Mouse (Mus musculus): ENCODE measurements around the gene Rbmx.

Rbmx gene

DNA sequence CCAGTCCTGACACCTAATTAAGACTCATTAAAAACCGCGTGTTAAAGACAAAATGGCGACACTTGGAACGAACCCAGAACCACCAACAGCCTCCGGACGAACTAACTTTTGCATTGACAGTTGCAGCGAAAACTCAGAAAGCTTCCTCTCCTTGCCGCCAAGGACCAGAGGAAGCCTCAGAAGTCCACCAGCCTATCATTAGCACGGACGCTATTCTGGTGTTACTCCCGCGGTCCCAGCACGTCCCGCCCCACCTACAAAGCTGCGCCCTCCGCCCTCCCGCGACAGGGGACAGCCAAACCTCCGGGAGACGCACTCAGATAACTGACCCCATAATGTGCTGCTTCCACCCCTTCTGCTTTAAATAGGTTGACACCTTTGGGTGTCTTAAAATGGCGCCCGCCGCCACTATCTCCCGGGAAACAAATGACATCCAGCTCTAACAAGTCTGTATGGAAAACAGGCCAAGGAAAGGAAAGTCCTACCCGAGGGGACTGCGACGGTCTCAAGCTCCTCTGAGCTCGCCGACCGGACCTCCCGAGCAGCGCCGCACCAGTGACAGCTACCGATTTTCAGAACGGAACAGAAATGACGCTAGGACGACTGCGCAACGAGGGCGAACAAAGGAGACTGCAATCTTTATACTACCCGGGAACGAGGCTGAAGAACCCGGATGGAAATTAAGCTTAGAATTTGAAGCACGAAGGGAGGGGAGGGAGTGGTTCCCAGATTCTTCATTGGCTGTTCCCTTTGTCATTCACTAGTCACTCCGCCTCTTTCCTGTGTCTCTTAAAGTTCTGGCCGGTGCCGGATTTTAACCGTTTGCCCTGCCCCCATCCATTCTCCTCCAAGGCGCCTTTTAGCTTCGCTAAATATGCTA, at the start of gene Rbmx:
Gene Rbmx (minus strand): TSS at position 670 of the 880 bp plus-strand sequence.
- peak; percentile 82 for DNase-seq (ENCODE audit: extremely low spot score)

DNA sequence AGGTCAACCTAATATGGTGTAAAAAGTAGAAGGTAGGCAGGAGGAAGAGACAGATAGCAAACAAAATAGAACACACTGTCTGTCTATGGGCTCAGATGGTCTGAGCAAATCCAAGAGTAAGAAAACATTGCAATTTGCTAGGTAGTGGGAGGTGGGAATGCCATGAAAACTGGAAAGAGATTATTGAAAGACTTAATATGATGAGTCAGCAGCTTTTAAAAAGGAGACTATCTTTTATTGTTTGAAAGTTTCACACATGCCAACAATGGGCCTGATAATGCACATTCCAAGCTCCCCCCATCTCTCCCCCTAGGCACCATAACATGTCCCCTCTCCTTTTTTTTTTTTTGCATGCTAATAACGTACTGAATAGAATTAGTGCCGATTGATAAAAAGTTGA, 41.1 kb upstream of the Rbmx start:
- DNase-seq (ENCODE audit: extremely low spot score), result no peak

DNA sequence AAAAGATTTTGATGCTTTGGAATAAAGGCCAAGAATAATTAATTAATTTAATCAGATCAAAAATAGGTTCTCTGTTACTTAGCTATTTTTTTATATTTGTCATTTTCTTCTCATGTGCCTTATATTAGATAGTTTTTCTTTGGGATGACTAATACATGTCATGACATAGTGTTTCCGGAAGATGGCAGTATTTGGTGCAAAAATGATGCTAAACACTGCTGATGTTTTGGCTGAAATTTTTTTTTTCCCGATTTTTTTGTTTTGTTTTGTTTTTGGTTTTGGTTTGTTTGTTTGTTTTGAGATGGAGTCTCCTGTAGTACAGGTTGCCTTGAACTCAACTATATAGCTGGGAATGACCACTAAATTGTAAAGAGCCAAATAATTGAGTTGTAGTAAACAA, 38.8 kb upstream of the Rbmx start:
- DNase-seq (ENCODE audit: extremely low spot score), result no peak

- DNase-seq (ENCODE audit: extremely low spot score), result no peak
Observed at GRCm38 (mm10) chrX:57408769-57409168, 15.9 kb upstream of the Rbmx start, which contains the start of gene Gm364. Gene Gm364 (plus strand): TSS chrX:57409154.

- no peak for DNase-seq (ENCODE audit: extremely low spot score)
Observed at GRCm38 (mm10) chrX:57403651-57404050, 10.8 kb upstream of the Rbmx start.

DNA sequence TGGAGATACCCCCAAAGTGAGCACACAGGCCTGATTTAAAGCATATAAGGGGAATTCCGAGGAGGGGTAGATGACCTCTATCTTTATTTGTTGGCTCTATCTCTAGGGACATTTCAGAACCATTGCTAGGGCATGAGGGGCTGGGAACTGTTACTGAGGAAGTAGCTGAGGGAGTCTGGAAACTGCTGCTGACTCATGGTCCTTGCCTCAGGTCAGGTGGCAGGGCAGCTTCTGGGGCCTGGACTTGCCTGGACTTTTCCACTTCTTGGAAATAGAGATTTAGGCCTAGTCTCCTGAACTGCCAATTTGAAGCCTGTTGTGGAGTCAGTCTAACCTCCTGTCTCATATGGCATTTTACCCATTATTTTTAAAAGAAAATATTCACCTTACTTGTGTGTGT, 8.6 kb upstream of the Rbmx start:
- no peak for DNase-seq (ENCODE audit: extremely low spot score)

DNA sequence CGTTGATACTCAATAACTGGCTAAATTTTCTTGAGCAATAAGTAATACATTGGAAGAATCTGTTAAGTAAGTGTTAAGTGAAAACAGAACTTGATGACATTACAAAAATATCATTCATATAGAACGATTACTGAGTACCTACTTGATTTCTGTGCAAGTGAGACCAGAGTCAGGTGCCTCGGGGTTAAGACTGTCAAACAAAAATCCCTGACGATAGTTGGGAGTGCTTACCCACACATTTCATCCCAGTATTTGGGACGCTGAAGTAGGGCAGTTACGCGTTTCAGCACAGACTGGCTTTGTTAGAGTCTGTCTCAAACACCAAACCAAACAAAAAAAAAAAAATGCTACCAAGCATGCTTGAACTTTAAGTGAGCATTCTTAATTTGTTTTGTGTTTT, 576 bp upstream of the Rbmx start:
- no peak for DNase-seq (ENCODE audit: extremely low spot score)

- DNase-seq (ENCODE audit: extremely low spot score), result no peak
Observed at GRCm38 (mm10) chrX:57380915-57381314, 11.9 kb downstream of the Rbmx start.

DNA sequence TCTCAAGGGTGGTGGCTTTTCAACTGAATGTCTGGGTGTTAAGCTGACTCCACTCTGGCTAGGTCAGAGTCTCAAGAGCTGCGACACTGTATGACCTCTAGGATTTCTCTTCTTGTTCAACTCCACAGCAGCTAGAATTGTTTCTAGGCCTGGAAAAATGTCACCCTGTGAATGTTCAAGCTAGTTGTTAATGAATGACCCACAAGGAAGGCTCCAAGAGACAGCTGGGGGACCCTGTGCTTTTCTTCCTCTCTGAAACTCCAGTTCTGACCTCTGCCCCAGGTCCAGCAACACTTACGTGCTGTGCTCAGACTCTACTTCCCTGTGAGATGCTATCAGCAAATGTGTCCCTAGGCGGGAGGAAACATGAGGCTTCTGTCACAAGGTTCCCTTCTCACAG, 14.3 kb downstream of the Rbmx start:
- DNase-seq (ENCODE audit: extremely low spot score), result no peak

GRCm38 (mm10) chrX:57377096-57377495, 15.7 kb downstream of the Rbmx start:
- no peak for DNase-seq (ENCODE audit: extremely low spot score)

DNA sequence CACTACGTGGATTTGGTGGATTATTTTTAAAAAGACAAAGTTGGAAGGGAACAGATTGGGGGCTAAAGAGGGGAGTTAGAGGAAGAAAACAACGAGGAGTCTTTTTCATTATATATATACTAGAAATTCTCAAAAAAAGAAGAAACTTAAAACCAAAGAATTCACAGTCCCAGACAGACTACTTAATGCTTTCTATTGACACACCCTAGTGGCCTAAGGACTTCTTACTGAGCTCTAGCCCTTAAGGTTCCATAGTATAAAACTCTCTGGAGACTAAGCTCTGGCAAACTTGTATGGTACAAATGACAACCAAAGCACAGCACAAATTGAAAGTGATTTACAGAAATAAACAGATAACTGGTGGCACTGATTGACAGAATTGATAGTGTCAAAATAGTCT, 18.8 kb downstream of the Rbmx start:
- DNase-seq (ENCODE audit: extremely low spot score), result no peak

- DNase-seq (ENCODE audit: extremely low spot score), result no peak
Observed at GRCm38 (mm10) chrX:57373543-57373942, 19.3 kb downstream of the Rbmx start.

DNA sequence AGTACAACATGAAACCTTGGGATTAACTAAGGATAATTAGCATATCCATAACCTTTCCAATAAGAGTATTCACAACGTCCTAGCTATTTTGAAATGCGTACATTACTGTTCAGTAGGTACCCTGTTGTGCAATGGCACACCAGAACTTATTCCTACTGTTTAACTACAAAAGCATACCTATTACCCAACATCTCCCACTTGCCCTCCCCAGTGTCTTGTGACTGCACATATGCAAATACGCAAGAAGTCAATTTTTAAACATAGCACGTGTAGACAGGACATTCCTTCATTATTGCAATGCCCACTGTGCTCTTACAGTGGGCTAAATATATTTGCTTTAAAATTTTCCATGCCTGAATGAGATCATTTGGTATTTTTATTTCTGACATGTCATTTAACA, 19.9 kb downstream of the Rbmx start:
- DNase-seq (ENCODE audit: extremely low spot score), result no peak

GRCm38 (mm10) chrX:57364891-57365569, 27.8 kb downstream of the Rbmx start:
- DNase-seq (ENCODE audit: extremely low spot score), result no peak

DNA sequence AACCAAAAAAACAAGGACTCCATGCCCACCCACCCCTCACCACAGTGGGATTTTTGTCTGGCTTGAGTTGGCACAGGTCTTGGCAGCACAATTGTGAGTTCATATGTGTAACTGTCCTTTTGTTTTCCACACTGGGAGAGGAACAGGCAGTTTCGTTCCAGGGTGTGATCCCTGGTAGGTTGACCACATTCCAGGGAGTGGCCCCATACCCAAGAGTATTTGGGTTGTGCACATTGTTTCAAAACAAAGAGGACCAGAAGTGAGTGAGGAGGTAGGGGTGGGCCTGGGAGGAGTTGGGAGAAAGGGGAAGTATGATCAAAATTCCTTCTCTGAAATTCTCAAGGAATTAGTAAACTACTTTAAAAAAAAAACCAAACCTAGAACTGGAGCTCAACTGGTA, 33.5 kb downstream of the Rbmx start:
- no peak for DNase-seq (ENCODE audit: extremely low spot score)

DNA sequence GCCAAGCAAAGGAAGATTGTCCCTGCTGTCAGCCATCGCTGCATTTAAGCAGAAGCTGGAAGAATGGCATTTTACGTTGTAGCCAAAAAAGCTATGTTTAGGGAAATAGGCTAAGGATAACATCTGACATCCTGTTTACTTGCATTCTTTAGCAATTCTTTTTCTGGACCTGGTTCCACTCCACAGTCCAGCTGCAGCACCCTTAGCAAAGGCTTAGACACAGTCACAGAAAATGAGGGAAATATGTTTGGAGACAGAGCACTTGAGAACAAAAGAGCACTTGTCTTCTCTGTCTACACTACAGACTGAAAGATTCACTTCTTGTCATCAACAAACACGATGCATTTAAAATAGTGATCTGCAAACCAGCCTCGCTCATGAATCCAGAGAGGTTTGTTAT, 53.6 kb downstream of the Rbmx start:
- no peak for DNase-seq (ENCODE audit: extremely low spot score)

DNA sequence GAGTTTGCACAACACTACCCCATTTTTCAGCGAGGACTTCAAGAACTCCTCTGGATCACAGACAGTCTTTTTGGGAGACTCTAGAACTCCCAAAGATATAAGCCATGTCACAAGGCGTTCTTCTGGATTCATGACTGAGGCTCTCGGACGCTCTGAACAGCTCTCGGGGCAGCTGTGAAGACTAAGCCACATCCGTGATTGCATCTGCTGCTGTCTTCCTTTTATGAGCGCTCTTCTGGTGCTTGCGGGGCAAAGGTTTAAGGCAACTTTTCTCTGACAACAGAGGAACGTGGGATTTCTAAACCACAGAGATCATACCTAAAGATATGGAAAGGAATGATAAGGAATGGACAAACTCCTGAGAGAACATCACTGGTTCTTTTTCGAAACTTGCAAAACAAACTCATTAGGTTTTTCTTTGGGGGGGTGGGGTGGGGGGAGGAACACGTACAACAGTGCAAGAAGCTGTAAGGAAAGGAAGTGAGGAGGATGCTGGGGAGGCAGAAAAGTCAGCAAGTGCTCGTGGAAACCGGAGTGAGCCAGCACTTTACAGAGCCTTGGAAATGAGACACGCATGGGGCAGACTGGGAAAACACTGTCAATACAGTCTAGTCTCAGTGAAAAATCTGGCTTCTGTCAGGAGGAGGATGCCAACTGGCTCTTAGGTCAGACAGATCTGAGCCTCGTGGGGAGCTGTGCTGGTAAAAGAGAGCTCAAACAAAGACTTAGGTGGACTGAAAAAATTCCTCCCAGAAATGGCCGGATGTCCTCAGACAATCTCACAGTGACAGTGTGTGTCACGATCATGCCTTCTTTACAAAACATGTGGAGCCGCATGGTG, 54.2 kb downstream of the Rbmx start, which contains the start of gene Arhgef6:
Gene Arhgef6 (minus strand): TSS at position 359 of the 841 bp plus-strand sequence.
- DNase-seq (ENCODE audit: extremely low spot score), result no peak

- no peak for DNase-seq (ENCODE audit: extremely low spot score)
Observed at GRCm38 (mm10) chrX:57337582-57337981, 55.3 kb downstream of the Rbmx start.

DNA sequence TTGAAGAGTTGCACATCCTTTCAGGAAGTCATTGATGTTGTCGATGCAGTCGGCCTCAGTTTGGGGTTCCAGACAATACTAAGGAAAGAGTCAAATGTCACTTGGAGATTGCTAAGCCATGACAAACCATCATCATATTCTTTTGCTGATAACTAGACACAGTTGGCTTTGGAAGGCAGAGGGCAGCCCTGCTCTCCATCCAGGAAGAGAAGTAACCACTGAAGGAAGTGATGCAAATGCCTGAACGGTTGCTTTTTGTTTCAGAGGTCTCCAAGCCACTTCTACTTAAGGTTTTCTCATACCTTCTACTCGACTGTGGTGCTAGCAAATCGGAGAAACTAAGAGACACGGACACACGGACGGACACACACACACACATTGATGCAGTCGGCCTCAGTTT, 55.9 kb downstream of the Rbmx start:
- DNase-seq (ENCODE audit: extremely low spot score), result no peak

DNA sequence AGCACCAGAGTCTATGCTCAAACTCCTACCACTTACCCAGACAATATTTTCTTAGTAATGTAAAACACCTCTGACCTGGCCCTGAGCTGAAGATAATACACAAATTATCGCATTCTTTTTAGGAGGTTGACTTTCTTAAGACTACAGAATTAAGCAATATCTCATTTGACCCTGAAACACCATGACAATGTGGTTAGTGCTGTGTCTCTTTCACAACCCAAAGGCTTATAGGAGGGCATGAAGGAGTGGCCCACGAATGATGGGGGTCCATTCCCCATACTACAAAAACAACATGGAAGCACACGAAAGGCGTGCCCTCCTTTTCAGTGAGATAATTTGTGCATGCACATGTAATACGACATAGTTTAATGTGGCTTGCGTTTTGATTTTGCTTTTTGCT, 57.5 kb downstream of the Rbmx start:
- no peak for DNase-seq (ENCODE audit: extremely low spot score)

All from embryo, embryonic 9.5 days (tissue).